Mouse (Mus musculus) layer of hippocampus, adult 11-12 months (tissue): Measurements from ENCODE around the gene Olfr622.

Source experiments
- DNase-seq: peaks from one replicate; pipeline ENCODE4 v3.0.0; 2022; ENCODE audit warnings: low spot score

Gene Olfr622

GRCm38 (mm10) chr7:103642602-103643001, at the start of gene Olfr622:
Gene Olfr622 (minus strand): TSS chr7:103642702.
- no peak for DNase-seq

DNA sequence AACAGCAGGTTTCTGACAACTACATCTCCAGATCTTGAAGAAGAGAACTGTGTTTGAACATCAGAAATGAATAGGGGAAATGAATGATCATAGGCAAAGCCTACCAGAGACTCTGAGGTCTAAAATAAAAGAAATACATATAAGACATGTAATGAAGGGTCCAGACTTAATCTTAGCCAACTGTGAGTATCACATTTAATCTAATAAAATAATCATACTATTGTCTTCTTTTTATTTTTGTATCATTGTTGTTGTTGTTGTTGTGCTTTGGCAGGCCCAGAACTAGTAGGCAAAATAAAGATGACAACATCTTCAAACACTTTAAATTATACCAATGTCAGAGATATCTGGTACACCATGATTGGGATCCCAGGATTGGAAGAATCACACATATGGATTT, 39.9 kb upstream of the Olfr622 start, which contains the start of gene Olfr625-ps1:
Gene Olfr625-ps1, plus strand, starts transcription at position 301 of the 400 bp plus-strand sequence.
- no peak for DNase-seq

GRCm38 (mm10) chr7:103671091-103671490, 28.6 kb upstream of the Olfr622 start, which contains the start of gene Olfr624:
Gene Olfr624 (minus strand): TSS chr7:103671191.
- no peak for DNase-seq

DNA sequence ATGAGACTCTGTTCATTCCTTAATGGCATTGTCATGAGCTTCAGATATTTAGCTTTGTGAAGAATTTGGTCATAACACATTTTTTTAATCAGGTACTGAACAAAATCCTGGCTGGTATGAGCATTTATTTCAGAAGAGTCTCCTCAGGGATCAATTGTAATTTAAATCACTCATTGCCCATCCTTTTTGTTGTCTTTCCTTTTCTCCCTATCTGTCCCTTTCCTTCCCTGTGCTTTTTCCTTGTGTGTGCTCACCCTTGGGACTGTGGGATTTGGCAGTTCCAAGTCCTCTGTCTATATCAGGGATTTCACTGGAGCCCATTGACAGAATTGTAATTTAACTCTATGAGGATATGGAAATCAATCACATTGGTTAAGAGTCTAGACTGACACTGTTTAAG, 21.1 kb upstream of the Olfr622 start, which contains the start of gene Olfr623:
Gene Olfr623, minus strand, starts transcription at position 101 of the 400 bp plus-strand sequence.
- DNase-seq = no peak

- DNase-seq = no peak
Observed at GRCm38 (mm10) chr7:103644070-103644469, 1.6 kb upstream of the Olfr622 start.

GRCm38 (mm10) chr7:103636795-103637194, 5.7 kb downstream of the Olfr622 start:
- DNase-seq = no peak

DNA sequence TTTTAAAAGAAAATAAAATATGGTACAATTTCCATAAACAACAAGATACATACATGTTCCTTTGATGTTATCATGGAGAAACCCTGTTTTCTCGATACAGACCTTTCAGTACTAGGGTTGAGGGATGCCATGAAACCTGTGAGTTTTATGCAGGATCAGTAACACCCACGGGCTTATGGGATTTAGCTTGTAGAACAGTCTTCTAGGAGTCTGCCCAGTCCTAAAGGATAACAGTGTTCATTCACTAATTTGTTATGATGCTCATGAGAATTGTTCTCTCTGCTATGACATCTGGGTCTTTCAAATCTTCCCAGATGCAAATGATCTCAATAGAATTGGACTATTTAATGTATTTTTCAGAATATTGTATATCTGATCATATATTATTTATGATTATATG, 30.1 kb downstream of the Olfr622 start, which contains the start of gene Olfr620:
Gene Olfr620, minus strand, starts transcription at position 101 of the 400 bp plus-strand sequence.
- DNase-seq = no peak

- no peak for DNase-seq
Observed at GRCm38 (mm10) chr7:103607425-103607824, 35.1 kb downstream of the Olfr622 start.

DNA sequence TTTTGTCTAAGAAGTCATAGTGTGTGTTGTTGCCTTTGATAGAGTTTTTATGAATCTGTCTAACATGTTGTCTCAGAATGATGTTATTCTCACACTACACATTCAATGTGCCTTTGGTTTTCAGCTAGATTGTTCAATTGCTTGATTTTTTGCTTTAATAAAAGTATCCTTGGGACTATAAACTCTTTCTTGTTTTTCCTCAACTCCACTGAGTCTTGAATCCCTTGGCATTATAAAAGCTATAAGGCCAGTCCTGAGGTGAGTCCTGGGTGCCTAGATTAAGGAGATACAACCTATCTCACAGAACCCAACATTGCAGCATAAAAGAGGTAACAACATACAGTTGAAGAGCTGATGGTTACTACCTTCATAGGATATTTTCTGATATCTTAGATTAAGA, 42.2 kb downstream of the Olfr622 start, which contains the start of gene Olfr619:
Gene Olfr619, plus strand, starts transcription at position 301 of the 400 bp plus-strand sequence.
- DNase-seq = no peak

DNA sequence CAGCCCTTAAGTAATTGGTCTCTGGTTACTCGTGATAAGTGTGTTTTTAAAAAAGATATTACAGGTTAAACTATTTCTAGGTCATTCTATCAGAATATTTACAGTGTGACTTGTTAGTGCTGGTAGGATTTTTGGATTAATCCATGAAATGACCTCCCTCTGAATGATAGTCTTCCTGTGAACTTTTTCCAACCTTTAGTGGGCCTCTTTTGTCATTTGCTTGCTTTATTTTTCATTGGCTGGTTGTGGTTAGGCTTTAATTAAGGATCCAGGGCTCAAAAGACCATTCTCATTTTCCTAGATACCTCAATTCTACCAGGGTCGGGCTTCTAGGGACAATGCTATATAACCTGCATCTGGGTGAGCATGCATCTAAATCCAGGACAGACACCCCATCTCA, 52.7 kb downstream of the Olfr622 start, which contains the start of gene Olfr618:
Gene Olfr618, plus strand, starts transcription at position 301 of the 400 bp plus-strand sequence.
- DNase-seq = no peak
